Mouse (Mus musculus): ENCODE data around the gene Cyp2f2.

GRCm38 (mm10) chr7:27092038-27092703, 27.5 kb upstream of the Cyp2f2 start:
- no peak for TF ChIP-seq GATA1 (IDR thresholded peaks at IDR 0.05; ENCODE audit: borderline replicate concordance, low read length)
- TF ChIP-seq FLI1 (IDR thresholded peaks at IDR 0.05; ENCODE audit: low read length), result no peak

All from megakaryocyte, embryonic 14.5 days (primary cell).